Mouse (Mus musculus) c-Kit-positive CD71-negative TER-119-negative erythroid progenitor cells, embryonic 14.5 days (primary cell): ENCODE data around the gene Nop10.

ENCODE experiments used
- DNase-seq: peaks from one replicate; pipeline ENCODE4 v3.0.0-alpha.2; 2013; ENCODE audit warnings: low read depth

Nop10 gene

GRCm38 (mm10) chr2:112261748-112262653 is at the start of gene Nop10:
Gene Nop10 (plus strand): TSS chr2:112261926.
- DNase-seq, result peak; percentile 85

GRCm38 (mm10) chr2:112215977-112216376 is 45.7 kb upstream of the Nop10 start:
- DNase-seq, result no peak

GRCm38 (mm10) chr2:112217614-112218013 is 44.1 kb upstream of the Nop10 start:
- no peak for DNase-seq

DNA sequence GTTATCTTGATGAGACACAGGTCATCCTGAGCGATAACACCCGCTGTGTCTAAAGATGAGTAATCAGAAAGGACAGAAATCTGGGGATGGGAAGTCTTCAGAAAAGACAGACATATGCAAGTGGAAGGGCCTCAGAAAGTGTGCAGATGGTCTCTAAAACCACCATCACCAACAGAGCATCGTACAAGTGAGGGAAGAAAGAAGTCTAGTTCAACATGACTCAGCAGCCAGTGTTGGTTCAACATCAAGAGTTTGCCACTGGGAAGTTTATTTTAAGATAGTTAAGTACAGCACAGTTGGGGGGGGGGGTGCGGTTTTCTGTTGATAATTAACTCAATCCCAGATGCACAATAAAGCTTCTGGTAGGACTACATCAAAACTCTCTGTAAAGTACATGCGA is 40.8 kb upstream of the Nop10 start:
- DNase-seq, result no peak

GRCm38 (mm10) chr2:112222607-112223006 is 39.1 kb upstream of the Nop10 start:
- no peak for DNase-seq

- DNase-seq, result no peak
Measured at GRCm38 (mm10) chr2:112224356-112224755, 37.4 kb upstream of the Nop10 start.

GRCm38 (mm10) chr2:112232623-112233022 is 29.1 kb upstream of the Nop10 start:
- no peak for DNase-seq

DNA sequence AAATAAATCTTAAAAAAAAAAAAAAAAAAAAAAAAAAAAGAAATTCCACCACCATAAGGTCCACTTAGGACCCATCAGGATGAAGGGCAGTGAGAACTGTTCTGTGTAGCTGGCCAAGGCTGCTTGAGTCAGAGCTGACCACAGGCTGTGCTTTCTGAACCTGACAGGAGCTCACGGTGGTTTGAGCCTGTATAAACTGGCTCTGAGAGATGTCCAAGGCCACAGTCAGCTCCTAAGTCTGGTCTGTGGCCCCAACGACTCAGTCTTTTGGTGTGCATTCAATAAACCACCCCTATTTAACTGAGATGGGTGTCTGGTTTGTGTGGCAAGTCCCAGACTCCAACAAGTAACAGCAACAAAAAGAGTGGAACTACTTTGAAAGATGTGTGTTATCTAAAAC is 25.1 kb upstream of the Nop10 start:
- DNase-seq, result no peak

GRCm38 (mm10) chr2:112238006-112238405 is 23.7 kb upstream of the Nop10 start:
- DNase-seq, result no peak

- DNase-seq, result peak; percentile 63
Measured at GRCm38 (mm10) chr2:112239212-112239934, 22.4 kb upstream of the Nop10 start, which contains the start of gene Lpcat4. Gene Lpcat4 (plus strand): TSS chr2:112239468.

GRCm38 (mm10) chr2:112239935-112240721 is 21.6 kb upstream of the Nop10 start:
- no peak for DNase-seq

- no peak for DNase-seq
Measured at GRCm38 (mm10) chr2:112241787-112242186, 19.9 kb upstream of the Nop10 start.

- DNase-seq, result no peak
Measured at GRCm38 (mm10) chr2:112245307-112245706, 16.4 kb upstream of the Nop10 start.

DNA sequence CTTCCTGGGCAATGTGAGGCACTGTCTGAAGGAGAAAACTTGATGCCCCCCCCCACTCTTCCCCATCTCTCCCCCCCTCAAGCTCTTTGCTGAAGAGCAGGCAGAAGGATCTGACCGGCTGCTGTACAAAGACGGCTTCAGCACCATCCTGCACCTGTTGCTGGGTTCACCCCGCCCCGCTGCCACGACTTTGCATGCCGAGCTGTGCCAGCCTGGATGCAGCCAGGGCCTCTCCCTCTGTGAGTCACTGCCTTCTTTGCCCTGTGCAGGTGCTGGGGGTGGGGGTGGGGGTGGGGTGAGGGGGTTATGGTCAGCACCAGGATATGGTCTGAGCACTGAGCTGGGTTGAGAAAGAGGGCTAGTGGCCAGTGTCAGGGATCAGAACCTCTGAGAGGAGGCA is 15.5 kb upstream of the Nop10 start:
- DNase-seq, result no peak

DNA sequence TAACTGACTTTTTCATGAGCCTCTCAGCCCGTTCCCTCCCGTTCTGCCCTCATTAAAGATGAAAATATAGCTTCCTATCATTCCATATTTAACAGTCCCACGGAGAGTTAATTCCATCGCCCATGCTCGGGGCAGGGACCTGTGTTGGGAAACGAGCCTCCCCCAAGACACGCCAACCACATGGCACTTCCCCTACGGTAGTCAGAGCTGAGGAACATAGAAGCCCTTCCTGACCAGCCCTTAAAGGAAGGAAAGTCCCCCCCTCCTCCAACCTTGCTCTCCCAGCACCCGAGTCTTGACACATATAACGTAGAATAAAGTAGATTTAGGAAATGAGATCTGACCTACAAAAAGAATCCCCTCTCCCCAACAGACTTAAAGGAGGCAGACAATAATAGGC is 14.4 kb upstream of the Nop10 start:
- no peak for DNase-seq

DNA sequence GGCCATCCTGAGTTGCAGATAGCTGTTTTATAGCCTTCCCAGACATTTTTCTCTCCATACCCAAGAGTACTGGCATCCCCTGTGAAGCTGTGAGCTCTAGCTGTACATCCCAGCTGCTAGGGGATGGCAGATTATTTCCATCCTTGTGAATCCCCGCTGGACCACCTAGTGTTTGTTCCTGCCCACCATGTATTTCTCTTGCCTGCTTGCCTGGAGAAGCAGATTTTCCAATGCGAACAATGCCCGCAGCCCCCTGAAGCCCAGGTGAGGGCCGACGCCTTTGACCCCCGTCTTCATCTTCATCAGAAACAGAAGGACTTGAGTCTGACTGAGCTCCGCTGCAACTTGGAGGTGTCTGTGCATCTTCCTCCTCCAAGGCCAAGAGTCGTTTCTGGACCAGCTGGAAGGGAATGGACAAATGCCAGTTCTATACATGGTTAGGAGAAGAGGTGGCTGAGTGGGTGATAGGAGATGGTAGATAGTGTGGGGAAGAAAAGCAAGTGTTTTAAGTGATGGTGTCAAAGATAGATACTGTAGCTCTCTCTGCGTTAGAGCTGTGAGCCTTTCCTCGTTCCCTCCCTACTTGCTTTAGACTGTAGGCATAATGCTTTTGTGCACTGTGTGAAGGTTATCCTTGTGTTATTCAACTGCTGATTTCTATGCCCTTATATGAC is 11.8 kb upstream of the Nop10 start:
- DNase-seq, result no peak

DNA sequence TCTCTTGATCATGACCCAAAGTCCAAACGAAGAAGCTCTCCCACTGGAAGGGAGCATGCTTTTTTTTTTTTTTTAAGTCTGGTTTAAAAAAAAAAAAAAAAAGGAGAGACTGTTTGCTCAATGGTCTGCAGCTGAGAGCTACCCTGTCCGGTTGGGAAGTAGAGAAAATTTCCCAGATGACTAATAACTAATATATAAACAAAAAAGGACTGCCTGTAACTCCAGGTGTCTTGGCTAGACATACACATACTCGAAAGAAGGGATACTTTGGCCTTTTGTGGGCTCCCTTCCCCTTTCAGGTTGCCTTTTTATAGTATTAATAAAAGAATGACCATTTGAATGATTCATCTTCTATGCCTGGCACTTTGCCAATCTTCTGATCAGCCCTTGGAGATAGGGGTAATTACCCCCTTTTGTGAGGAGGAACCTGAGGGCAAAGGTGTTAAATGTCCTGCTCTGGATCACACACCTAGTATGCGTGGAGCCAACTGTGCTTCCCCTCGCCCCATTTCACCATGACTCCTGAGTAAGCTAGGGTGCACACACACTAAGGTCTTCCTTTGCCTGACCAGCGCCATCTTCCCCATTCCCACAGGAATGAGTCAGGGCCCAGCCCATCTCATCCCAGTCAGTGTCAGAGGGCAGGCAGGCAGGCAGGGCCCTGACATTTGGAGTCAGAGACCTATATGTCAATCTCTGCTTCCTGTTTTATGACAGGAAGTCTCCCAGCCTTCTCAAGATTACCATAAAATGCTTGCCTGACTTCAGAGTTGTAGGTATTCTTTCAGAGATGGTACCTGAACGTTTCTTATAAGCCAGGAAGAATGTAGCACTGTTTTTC is 6.8 kb upstream of the Nop10 start:
- no peak for DNase-seq

DNA sequence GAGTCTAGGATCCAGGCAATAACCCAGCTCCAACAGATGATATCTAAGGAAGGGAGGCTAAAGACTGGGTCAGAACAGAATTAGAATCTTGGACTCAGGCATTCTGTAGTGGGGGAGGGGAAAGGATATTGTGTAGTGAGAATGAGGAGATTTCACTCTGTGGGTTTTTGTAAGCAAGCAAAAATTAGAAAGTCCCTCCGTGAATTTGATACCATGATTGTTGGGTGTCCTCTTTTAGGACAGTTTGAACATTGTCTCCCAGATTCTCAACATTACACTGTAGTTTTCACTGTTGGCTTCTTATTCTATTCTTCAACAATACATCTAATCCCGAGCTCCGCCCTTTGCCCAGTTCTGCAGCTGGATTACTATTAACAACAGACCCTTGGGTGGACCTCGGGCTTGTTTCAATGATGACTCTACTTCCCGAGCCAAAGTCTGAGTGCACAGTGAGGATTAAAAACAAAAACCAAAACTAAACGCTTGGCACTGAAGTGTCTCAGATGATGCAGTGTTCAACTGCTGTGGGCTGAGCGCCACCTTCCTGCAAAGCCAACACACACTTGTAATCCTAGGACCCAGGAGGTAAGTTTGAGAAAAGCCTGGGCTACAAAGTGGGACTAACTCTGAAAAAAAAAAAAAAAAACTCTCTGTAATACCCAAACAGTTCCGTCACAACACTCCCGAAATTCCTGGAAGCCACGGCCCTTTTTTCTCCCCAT is 2.3 kb upstream of the Nop10 start, which contains the start of gene Nutm1:
Gene Nutm1, minus strand, starts transcription at position 51 of the 722 bp plus-strand sequence.
- DNase-seq, result no peak

DNA sequence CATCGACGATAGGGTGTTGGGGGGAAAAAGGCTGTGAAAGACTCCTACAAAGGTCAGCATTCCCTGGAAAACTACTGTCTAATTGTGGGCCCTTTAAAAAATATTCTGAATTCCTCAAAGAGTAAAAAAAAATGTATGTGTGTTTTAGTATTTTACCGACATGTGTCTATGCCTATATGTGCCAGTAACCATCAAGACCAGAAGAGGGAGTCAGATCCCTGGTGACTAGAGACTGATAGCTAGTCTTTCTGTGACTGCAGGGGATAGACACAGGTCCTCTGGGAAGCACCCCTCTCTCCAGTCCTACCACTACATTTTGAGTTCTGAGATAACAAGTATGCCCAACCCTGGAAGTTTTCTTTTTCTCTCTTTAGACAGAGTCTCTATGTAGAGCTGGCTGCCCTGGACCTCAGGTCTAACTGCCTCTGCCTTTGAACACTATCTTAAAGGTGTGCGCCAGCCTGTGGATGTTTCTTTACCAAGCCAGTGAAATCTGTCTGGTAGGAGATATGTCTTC is 1.1 kb downstream of the Nop10 start:
- DNase-seq, result no peak

- no peak for DNase-seq
Measured at GRCm38 (mm10) chr2:112264364-112264763, 2.6 kb downstream of the Nop10 start.
